Mouse (Mus musculus) mesoderm, embryonic 11.5 days (tissue): ENCODE results near the gene Cd69.

Experiments used
- DNase-seq: peaks from one replicate; pipeline ENCODE4 v3.0.0-alpha.2; 2012; ENCODE audit warnings: low read depth, low spot score

Cd69 gene

DNA sequence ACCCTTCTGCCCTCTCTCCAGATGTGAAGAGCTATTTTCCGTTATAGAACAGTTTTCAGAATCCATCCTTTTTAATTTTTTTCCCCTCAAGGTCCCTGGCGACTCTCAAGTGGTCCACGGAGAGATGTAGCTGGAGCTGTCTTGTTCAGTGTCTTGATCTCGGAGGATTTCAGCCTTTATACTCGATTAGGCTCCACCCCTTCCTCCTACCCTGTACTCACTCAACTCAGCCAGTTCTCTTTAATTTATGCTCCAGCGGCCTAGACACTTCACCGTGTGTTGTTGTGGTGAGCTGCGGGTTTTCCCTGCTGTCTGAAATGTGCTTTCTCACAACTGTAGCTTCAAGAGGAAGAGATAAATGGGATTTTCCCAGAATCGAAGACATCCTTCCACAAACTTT lies at the start of gene Cd69:
Gene Cd69 (minus strand): TSS at position 217 of the 400 bp plus-strand sequence.
- no peak for DNase-seq

DNA sequence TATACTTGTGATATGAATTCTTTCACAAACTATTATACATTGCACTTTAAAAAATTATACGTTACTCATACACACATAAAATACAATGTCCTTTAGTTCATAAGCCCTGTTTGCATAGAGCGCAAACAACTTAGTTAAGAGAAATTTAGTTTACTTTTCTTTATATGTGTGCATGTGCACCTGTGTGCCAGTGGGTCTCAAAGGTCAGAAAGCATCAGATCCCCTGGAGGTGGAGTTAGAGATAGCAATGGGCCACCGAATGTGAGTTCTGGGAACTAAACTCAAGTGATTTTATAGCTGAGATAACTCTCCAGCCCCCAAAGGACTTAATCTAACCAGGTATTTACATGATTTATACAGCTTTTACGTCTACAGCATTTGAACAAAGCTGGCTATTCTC lies 44.1 kb upstream of the Cd69 start:
- DNase-seq = no peak

DNA sequence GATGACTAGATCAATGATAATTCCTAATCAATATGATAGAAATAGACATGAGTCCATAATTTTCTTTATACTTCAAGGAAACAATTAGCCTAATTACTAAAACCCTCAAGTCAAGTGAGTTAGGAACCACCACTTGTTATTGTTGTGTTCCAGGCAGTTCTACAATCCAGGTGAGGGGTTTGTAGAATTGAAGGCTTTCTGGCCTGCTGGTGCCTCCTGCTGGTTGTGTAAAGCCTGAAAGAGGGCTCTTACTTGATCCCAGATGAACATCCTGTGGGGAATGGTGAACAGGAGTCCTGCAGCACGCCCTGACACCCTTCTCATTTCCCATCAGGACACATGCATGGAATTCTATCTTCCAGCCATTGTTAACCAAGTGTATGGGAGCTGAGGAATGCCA lies 43.2 kb upstream of the Cd69 start:
- no peak for DNase-seq

DNA sequence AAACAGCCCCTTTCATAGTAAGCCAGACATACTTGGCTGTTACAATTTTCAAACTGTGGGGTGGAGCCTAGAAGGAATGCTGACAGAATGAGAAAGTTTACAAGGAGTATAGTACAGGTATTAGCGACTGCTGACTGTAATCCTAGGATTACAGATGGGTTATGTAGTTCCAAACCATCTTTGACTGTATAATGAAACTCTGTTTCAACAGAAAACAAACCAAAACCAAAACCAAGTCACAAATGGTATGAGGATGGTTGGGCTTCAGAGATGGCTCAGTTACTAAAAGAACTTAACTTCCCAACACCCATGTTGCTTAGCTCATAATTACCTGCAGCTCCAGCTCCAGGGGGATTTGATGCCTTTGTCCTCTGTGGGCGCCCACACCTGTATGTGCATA lies 41.2 kb upstream of the Cd69 start:
- no peak for DNase-seq

DNA sequence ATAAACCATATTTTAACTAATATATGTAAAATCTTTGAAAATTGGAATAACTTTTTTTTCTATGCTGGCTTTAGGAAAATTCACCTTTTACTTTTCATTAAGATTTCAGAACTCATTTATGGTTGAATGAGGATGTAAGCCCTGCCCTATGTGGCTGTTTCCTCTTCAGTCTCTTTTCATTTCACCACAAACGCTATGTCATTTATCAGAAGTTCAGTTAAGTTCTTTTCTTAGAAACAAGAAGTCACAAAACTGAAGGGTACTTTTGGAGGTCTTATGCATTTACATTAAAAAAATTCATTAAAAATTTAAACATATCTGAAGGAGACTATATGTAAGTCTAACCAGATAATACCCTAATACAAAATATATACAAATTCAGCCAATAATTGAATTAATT lies 40.5 kb upstream of the Cd69 start:
- no peak for DNase-seq

DNA sequence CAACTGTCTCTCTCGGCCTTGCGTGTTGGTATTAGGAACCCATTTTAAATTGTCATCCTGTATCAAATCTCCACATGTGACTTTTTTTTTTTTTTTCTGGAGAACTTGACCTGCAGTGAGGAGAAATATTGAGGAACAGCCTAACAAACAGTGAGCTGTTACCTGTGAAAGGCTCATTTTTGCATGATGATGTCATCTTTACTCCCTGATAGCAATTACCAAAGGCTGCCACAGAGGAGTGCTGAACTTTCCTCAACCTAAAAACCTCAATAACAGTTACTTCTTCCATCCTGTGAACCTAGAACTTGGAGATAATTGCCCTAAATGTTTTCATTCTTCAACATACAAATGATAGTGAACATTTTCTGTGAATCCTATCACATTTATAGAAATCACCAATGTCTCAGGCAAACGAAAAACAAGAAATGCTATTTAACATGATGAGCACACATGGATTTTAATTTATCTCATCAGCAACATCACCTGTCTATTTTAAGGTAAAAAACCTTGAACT lies 39.5 kb upstream of the Cd69 start:
- no peak for DNase-seq

DNA sequence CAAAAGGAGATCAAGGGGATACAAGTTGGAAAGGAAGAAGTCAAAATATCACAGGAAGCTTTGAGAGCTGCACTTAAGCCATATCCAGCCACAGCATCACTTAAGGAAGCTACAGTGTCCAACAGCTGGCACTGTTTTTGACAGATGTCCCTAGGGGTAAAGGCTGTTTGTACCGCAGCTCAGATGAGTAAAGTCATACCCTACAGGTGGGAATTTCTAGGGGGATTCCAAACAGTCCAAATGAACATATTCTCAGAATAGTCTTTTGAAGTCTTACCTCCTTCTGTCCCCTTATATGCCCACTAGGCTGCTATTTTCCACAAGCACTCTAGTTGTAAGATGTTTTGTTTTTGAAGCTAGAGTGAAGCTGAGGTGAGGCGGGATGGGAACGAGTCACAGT lies 37.3 kb upstream of the Cd69 start:
- no peak for DNase-seq

DNA sequence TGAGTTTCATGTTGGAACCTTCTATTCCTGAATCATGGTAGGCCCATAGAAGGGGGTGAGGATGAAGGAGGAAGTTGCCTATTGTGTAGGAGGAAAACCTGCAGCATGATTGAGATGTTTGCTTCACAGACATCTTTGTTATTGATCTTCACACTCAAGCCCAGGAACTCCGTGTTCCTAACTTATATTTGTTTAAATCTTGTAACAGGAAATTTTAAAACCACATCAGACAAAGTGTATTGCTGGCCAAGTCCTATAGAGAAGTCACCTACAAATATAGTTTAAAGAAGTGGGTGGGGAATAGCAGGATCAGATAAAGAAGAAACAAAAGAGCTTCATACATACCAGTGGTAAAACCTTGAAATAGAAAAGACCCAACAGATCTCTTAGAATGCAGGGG lies 28.9 kb upstream of the Cd69 start:
- no peak for DNase-seq

DNA sequence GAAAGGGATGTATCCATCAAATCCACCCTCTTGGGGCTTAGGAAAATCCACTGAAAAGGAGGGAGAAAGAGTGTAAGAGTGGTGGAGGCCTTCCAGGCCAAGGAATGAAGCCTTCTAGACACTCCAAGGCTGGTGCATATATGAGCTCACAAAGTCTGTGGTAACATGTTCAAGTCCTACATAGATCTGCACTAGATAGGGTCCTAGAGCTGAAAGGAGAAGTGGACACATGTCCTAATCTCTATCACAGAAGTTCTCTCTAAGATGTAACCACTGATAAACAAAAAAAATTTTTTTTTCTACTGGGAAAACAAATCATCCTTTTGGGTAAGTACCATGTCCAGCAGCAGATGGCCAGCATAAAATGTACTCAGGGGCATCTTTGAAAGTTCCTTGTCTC lies 13.5 kb upstream of the Cd69 start:
- DNase-seq = no peak

DNA sequence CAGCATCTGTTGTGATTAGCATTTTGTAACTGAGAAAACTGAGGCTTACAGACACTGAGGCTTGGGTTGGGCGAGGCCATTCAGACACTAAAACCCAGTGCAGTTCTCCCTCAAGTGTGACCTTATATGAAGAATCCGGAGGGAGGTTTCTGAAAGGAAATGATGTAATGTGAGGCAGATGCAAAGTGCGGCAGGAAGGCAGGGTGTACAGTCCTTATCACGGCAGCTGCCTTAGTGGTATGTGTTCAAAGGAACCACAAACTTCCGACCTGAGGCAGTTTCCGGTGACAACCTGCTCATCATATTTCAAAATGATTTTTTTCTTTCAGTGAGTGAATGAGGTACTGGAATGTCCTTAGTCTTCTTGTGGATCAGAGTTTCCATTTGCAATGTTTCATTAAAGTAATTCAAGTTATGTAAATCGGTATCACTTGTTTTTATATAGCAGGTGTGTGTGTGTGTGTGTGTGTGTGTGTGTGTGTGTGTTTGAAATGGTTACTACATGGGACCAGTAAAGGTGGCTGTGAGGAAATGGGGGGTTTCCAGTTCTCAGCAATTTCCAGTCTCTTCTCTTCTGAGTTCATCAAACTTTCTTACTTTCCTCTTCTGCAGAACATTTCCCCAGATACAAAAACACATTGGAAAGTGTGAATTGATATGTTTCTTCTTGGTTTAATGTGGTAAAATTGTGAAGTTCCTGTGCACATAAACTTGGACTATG lies 9.3 kb upstream of the Cd69 start:
- DNase-seq = no peak

DNA sequence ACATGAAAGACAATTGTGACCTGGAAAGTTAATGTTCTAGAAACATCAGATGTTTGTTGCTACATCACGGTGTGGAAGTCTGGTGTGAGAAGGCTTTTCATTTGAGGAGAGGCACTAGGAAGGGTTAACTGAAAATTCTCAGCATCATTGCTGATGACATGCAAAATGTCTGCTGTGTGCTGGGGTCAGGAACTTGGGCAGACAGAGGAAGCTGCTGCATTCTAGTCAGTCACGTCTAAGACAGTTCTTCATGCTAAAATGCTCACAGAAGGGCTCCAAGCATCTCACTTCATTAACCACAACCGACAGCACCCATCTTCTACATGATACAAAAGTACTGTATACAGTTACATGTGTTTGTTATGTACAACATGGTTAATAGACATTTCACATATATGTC lies 8.0 kb upstream of the Cd69 start:
- no peak for DNase-seq

DNA sequence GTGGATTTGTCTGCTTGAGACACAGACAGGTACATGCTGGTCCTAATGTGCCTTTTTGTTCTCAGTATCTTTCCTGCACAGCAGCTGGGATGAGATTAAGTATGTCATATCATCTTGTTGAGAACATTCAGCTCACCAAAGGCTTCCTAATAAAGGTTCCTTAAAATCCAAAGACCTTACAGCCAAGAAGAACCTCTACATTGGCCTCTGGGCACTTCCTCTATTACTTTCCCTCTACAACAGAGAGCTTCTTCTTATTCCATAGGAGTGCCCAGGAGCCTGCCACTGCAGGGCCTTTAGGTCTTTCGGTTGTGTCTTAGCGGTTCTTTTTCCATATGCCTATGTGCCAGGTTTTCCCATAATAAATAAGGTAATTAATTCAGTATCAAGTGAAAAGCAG lies 1.2 kb upstream of the Cd69 start:
- no peak for DNase-seq

DNA sequence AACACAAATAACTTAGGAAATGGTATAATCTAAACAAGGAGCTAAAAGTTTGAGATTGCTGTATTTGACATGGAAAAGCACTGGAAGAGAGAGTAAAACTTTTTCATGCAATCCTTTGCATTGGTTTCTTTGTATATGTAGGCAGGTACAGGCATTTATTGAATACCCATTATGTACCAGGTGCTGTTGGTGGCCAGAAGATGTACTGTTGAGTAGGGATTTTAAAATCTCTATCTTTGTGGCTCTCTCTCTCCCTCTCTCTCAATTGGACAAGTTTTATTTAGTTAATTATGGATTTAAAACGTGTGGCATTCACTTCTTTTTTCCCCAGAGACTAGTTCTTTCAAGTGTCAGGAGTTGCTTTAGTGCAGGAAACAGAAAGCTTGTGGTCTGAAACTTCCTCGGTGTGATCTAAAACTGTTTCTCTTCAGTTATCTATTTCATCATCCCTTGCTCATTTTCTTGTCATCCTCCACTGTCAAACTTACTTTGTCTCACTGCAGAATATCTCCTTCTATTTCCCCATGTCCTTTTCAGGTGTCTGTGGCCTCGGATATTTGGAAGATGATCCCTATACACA lies 478 bp upstream of the Cd69 start:
- DNase-seq = no peak

DNA sequence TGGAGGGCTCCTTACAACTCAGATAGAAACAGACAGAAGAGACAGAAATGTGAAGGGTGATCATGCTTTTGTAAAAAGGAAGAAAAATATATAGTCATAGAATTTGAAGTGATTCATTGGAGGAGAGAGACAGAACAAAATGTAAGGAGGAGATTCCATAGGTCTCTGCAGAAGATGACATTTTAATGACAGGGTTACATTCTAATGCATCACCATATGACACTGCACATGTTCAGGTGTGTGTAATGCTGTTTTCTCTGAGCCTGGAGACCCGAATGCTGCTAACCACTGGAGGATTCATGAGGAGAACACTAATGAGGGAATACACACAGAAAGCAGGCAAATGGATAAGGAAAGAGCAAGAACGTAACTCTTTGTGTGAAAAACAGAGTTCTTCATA lies 760 bp downstream of the Cd69 start:
- DNase-seq = no peak

DNA sequence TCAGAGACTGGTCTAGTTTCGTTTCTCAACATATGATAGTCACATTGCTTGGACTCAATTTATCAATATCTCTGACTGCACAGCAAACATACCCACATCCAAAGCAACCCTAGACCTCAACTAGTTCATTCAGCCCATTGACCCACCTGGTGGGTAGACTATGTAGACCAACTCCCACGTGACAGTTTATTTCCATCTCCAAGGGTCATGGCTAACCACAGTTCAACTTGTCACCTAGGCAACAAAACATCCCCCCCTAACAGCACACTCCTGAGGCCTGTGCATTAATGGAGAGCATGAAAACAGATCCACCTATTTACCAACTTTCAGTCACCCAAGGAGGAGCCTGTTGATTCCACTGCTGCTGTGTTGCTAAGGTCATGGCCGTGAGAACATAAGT lies 1.6 kb downstream of the Cd69 start:
- DNase-seq = no peak

DNA sequence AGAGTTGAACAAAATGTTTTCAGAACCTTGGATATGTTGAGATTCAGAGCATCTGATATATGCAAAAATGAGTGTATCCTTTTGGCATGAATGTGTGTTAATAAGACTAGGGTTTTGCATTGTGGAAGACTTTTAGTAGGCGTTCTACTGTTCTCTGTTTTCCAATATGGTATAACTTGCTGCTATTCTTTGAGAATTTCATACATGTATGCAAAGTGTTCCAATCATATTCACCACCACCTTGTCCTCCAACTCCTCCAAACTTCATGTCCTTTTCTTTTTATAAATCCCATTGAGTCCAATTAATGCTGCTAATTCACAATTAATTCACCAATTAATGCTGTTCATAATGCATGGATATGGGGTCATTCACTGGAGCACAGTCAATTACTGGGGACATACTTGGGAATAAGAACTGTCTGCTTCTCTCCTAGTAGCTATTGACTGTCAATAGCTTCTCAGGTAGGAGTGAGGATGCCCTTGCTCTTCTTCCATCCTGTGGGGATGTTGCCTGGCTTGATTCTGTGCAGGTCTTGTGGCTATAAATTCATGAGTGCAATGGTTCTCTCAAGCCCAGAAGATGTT lies 8.7 kb downstream of the Cd69 start:
- no peak for DNase-seq

DNA sequence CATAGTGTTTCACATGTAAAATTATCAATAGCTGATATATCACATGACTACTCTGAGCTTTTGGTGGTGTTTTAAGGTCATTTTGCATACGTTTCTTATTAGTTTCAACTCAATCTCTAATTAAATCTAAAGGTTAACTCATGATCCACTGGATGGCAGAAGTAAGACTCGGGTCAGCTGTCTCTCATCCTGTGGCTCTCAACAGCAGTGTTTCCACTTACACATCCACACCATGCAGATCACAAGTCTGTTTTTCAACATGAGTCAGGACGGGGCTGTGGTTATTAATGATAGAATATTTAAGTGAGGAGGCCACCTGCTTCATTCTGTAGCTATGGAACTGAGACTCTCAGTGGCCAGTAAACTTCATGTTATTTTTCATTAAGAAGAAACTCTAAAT lies 9.4 kb downstream of the Cd69 start:
- no peak for DNase-seq

DNA sequence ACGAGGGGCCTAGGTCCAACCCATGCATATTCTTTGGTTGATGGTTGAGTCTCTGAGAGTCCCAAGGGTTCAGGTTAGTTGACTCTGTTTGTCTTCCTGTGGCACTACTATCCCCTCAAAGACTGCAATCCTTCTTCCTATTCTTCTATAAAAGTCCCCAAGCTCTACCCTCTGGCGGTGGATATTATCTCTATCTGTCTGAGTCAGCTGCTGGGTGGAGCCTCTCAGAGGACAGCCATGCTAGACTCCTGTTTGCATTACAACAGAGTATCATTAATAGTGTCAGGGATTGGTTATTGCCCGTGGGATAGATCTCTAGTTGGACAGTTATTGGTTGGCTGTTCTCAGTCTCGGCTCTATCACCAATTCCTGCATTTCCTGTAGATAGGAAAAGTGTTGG lies 14.3 kb downstream of the Cd69 start:
- DNase-seq = no peak

DNA sequence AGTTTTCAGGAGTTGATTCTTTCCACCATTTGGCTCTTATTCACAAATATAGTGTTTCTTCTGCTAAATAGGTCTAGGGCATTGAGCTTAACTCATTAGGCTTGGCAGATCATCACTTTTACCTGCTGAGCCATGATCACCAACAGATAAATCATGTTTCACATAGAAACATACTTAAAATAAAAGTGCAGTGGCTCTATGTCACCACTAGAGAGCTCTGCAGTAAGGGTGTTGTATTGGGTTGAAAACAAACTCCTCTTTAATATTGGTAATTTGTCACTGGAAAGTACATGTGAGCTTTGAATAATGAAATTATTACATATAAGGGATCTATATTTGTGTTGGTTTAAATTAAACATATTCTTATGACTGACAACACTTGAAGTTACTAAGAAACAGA lies 15.2 kb downstream of the Cd69 start:
- no peak for DNase-seq

DNA sequence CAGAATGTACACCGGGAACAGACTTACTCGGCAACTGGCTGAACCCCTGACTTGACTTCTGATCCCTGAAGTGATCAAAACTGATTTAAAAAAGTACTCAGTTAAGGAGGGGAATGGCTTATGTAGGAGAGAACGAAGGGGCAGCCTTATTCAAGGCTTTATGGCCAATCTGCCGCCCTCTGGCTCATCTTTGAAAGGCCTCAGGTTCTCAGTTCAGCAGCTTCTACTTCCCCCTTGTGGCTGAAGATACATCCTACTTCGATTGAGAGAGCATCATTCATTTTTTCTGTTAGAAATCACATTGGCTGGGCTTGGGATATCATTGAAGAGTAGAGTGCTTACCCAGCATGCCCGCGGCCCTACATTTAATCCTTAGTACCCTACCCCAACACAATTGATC lies 19.2 kb downstream of the Cd69 start:
- DNase-seq = peak; percentile 31

DNA sequence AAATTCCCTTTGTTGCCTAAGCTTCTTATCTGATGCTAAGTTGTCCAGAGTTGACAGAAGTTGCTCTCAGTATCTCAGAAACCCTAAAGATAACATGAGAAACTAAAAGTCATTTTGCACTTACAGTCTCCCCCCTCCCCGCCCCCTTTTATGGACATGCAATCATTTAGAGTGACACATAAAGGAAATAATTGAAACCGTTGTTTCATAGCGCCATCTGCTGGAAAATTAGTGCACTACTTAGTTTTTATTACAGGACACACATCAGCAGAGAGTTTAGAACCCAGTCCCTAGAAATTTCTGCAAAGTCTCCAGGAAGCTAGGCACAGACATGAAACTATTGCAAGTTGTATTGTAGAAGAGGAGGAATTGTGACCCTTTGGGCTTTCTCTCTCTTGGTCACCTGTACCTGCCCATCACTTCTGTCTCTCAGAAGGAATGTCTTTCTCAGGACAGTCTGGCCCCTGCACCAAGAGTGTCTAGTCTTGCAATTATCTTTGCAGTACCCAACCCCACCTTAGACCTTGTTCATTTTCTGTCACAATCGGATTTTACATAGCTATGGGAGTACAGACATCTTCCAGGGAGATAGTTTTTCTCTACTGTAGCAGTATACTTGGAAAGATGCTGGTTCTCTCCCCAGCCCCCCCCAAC lies 20.2 kb downstream of the Cd69 start:
- peak; percentile 65 for DNase-seq

DNA sequence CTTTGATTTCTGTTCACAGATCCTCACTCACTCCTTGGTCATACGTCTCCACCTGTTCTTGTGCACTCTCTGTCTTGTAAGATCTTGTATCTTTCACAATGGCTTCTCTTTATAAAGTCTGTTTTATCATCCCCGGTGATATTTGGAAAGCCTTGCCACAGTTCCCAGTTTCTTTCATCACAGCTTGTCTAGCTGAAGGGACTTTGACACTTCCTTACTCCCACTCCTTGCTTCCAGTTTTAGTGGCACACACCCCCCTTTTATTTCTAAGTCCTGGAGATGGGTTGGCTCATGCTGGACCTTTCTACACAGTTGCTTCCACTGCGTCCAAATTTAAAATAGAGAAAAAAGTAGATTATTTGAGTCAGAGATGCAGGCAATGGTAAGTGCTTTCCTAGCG lies 20.9 kb downstream of the Cd69 start:
- DNase-seq = no peak

DNA sequence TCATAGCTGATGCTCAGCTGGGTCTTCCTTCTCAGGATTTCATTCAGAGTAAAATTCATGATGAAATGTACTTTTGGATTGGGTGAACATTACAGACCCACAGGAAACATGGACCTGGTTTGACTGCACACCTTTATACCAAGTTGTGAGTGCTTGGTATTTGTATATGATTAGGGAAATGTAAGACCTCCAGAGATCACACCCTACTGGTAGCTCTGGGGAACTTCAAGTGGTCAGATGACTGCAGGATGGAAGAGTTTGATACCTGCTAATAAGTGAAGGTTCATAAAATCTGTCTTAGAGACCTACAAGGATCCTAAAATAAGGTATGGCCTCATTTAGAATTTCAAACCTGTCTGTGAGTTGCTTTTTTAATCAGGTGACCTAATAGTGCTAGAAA lies 27.0 kb downstream of the Cd69 start:
- DNase-seq = no peak
